Mouse (Mus musculus) Patski (cell line): Measurements from ENCODE around the gene Lmo7. TPM values are rescaled to one million over a fixed set of nuclear protein-coding genes. Genes with fewer than 3 reads are reported as not detected.

ENCODE experiments used
- ATAC-seq: fragments of 100-300 bp; one replicate; pipeline ENCODE4 v1.8.0; 2021
- CTCF ChIA-PET: fragments of 350-600 bp; sonication (Branson Sonifier 250); formaldehyde crosslinking; loops from one replicate; lab custom pipeline; 2022; ENCODE audit warnings: inconsistent platforms; lab: Charles Lee
- POLR2A ChIA-PET: fragments of 350-600 bp; sonication (Branson Sonifier 250); formaldehyde crosslinking; loops from one replicate; lab custom pipeline; 2022; ENCODE audit warnings: antibody characterized with exemption, inconsistent platforms; lab: Charles Lee
- DNase-seq: peaks from one replicate; pipeline ENCODE4 v3.0.0-alpha.2; 2011; ENCODE audit warnings: low read depth, low spot score
- H3K27me3 ChIP-seq: fragments of 371-371 bp; one replicate; pipeline ENCODE4 v1.5.1; 2021
- CTCF ChIP-seq: fragments of 100-300 bp; IDR thresholded peaks from one replicate; pipeline ENCODE4 v1.5.1; 2021
- in situ Hi-C: fragments of 300-500 bp; cut with MboI; formaldehyde crosslinking; loops from 3 replicates; pipeline ENCODE4 v1.11.1; 2018; ENCODE audit warnings: low pct_unique_long_range_greater_than_20kb, mixed read lengths
- polyA plus RNA-seq: library from polyadenylated mRNA; unstranded; gene quantifications from one replicate; pipeline ENCODE4 v1.2.3, GENCODE M21; 2021

Gene Lmo7
- polyA plus RNA-seq = 60.7 TPM

- no peaks in the 10 kb centered on the region for H3K27me3 ChIP-seq
- POLR2A ChIA-PET = interaction anchor here (1.5 kb wide), 1 partner anchor 10 kb away, joined by 6 read pairs; no protein-coding TSS in a partner anchor
- DNase-seq (no peak), ATAC-seq (peak; percentile 91)
- TF ChIP-seq CTCF = no peak
- in situ Hi-C loops = no loop called here
- CTCF ChIA-PET = interaction anchor here (1.4 kb wide), 1 partner anchor 20 kb away, joined by 3 read pairs; no protein-coding TSS in a partner anchor
Measured at GRCm38 (mm10) chr14:101729237-101729971, at the start of gene Lmo7, which contains the start of gene Gm9922. TSS of gene Lmo7 (plus strand) at chr14:101729957. TSS of gene Gm9922 (minus strand) at chr14:101729814.

GRCm38 (mm10) chr14:101687696-101688095 lies 42.1 kb upstream of the Lmo7 start:
- ChIA-PET CTCF (interaction anchor here (0.8 to 1.5 kb wide), 3 partner anchors 9 to 16 kb away, joined by 3 to 4 read pairs (median 3); no protein-coding TSS in a partner anchor), POLR2A (no interaction called here)
- no peak for TF ChIP-seq CTCF
- H3K27me3 ChIP-seq = no peaks in the 10 kb centered on the region
- in situ Hi-C loops = no loop called here
- no peak for DNase-seq
- no peak for ATAC-seq

GRCm38 (mm10) chr14:101688406-101688805 lies 41.4 kb upstream of the Lmo7 start:
- TF ChIP-seq CTCF = no peak
- ATAC-seq = no peak
- CTCF ChIA-PET = interaction anchor here (1.5 kb wide), 1 partner anchor 9 kb away, joined by 3 read pairs; no protein-coding TSS in a partner anchor
- no peaks in the 10 kb centered on the region for H3K27me3 ChIP-seq
- in situ Hi-C loops = no loop called here
- DNase-seq = no peak
- POLR2A ChIA-PET = no interaction called here

GRCm38 (mm10) chr14:101704479-101704878 lies 25.3 kb upstream of the Lmo7 start:
- POLR2A ChIA-PET = no interaction called here
- no peaks in the 10 kb centered on the region for H3K27me3 ChIP-seq
- in situ Hi-C loops = no loop called here
- ATAC-seq (no peak), DNase-seq (no peak)
- CTCF ChIA-PET = no interaction called here
- no peak for TF ChIP-seq CTCF

- POLR2A ChIA-PET = no interaction called here
- CTCF ChIA-PET = no interaction called here
- TF ChIP-seq CTCF = no peak
- no peak for ATAC-seq
- DNase-seq = no peak
- no peaks in the 10 kb centered on the region for H3K27me3 ChIP-seq
- in situ Hi-C loops = no loop called here
Measured at GRCm38 (mm10) chr14:101707088-101707487, 22.7 kb upstream of the Lmo7 start.

- ATAC-seq = peak; percentile 31
- CTCF ChIA-PET = interaction anchor here (1.1 to 1.2 kb wide), 2 partner anchors 11 to 19 kb away, joined by 3 read pairs; no protein-coding TSS in a partner anchor
- no peaks in the 10 kb centered on the region for H3K27me3 ChIP-seq
- POLR2A ChIA-PET = no interaction called here
- DNase-seq = no peak
- TF ChIP-seq CTCF = no peak
- in situ Hi-C loops = no loop called here
Measured at GRCm38 (mm10) chr14:101714414-101714813, 15.3 kb upstream of the Lmo7 start.

- no peak for TF ChIP-seq CTCF
- H3K27me3 ChIP-seq = no peaks in the 10 kb centered on the region
- ATAC-seq = peak; percentile 64
- in situ Hi-C loops = no loop called here
- DNase-seq = no peak
- POLR2A ChIA-PET = interaction anchor here (1.5 kb wide), 1 partner anchor 11 kb away, joined by 6 read pairs; no protein-coding TSS in a partner anchor
- CTCF ChIA-PET = interaction anchor here (1.3 to 1.4 kb wide), 2 partner anchors 12 to 19 kb away, joined by 3 read pairs; no protein-coding TSS in a partner anchor
Measured at GRCm38 (mm10) chr14:101729972-101730692, 375 bp downstream of the Lmo7 start.

GRCm38 (mm10) chr14:101733542-101734303 lies 4.0 kb downstream of the Lmo7 start:
- no peak for TF ChIP-seq CTCF
- DNase-seq (no peak), ATAC-seq (no peak)
- in situ Hi-C loops = no loop called here
- ChIA-PET POLR2A (no interaction called here), CTCF (no interaction called here)
- no peaks in the 10 kb centered on the region for H3K27me3 ChIP-seq

- no peaks in the 10 kb centered on the region for H3K27me3 ChIP-seq
- ChIA-PET POLR2A (no interaction called here), CTCF (no interaction called here)
- no peak for TF ChIP-seq CTCF
- no peak for ATAC-seq
- no peak for DNase-seq
- in situ Hi-C loops = no loop called here
Measured at GRCm38 (mm10) chr14:101737501-101737900, 7.7 kb downstream of the Lmo7 start.

- in situ Hi-C loops = no loop called here
- ATAC-seq (no peak), DNase-seq (no peak)
- no peak for TF ChIP-seq CTCF
- CTCF ChIA-PET = interaction anchor here (1.5 kb wide), 1 partner anchor 29 kb away, joined by 5 read pairs; no protein-coding TSS in a partner anchor
- POLR2A ChIA-PET = no interaction called here
- H3K27me3 ChIP-seq = no peaks in the 10 kb centered on the region
Measured at GRCm38 (mm10) chr14:101746635-101747034, 16.9 kb downstream of the Lmo7 start.
